Mouse (Mus musculus) stomach, postnatal 0 days (tissue): ENCODE results near the gene Gm45717.

Experiments
- CTCF ChIP-seq: IDR thresholded peaks from 2 replicates; pipeline ENCODE4 v1.5.1; 2016; ENCODE audit warnings: antibody characterized with exemption, low read depth, mild to moderate bottlenecking, moderate library complexity
- EP300 ChIP-seq: optimal IDR thresholded peaks from 2 replicates; pipeline ENCODE3; 2016; ENCODE audit warnings: antibody characterized with exemption

DNA sequence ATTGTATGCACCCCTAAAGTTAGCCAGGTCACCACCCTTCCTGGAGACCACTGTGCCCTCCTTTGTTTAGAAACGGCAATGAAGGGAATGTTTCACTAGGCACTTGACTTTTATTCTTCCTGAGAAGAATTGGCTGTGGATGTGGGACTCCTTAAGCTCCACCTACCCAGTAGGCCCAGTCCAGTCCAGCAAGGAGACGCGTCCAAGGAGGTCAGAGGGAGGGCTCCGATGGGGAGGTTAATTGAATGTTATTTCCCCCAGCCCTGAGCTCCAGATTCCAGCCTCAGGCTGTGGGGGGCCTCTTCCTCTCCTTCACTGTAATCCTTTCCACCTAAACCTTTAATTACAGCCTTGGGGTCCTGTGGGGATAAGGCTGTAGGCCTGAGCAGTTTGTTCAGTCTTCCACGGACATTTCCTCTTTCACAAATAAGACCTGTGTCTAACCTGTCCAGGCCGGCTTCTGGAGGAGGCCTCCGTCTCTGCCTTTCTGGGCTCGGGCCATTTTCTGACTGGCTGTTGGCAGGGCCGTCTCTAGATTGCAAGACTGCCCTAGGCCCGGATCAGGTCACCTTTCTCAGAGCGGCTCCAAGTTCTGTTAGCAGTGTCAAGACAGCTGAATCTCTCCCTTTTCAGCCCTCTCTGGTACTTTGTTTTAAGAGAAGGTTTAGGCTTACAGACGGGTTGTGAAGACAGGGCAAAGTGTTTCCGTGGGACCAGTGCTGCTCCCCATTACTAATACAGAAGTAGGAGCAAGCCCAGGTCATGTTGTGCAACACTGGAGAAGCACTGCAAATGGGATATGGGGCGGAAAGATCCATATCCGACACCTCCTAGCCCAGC is 53.5 kb downstream of the Gm45717 start:
- TF ChIP-seq CTCF (no peak), EP300 (no peak)
